Mouse (Mus musculus) forebrain, embryonic 14.5 days (tissue): Measurements from ENCODE around the gene Usp15. TPM values are rescaled to one million over a fixed set of nuclear protein-coding genes. Genes with fewer than 3 reads are reported as not detected.

Experiments used
- ATAC-seq: fragments of 200-750 bp; cut with Nextera tagmentation; 2 replicates; pipeline ENCODE4 v1.8.0; 2017; ENCODE audit warnings: mild to moderate bottlenecking, moderate library complexity
- DNase-seq: peaks from one replicate; pipeline ENCODE4 v3.0.0-alpha.2; 2015; ENCODE audit warnings: low spot score
- H3K27ac ChIP-seq: fragments of 300-500 bp; sonication (generic); 2 replicates; pipeline ENCODE4 v1.5.1; 2014; ENCODE audit warnings: low read depth, mild to moderate bottlenecking, control low read depth, low read length, moderate library complexity
- H3K27me3 ChIP-seq: fragments of 300-500 bp; sonication (generic); replicated peaks from 2 replicates; pipeline ENCODE4 v1.6.1; 2014; ENCODE audit warnings: low read length, control low read depth, mixed read lengths; ENCODE audit not compliant: control insufficient read depth, insufficient read depth
- H3K36me3 ChIP-seq: fragments of 300-500 bp; sonication (generic); 2 replicates; pipeline ENCODE4 v1.6.1; 2014; ENCODE audit warnings: low read length, control low read depth; ENCODE audit not compliant: control insufficient read depth, insufficient read depth
- H3K4me1 ChIP-seq: fragments of 300-500 bp; sonication (generic); 2 replicates; pipeline ENCODE4 v1.6.1; 2014; ENCODE audit warnings: antibody characterized with exemption, low read length, control low read depth; ENCODE audit not compliant: control insufficient read depth, insufficient read depth
- H3K4me2 ChIP-seq: fragments of 300-500 bp; sonication (generic); 2 replicates; pipeline ENCODE4 v1.6.1; 2014; ENCODE audit warnings: mild to moderate bottlenecking, control low read depth, low read length
- H3K4me3 ChIP-seq: fragments of 300-500 bp; sonication (generic); 2 replicates; pipeline ENCODE4 v1.5.1; 2014; ENCODE audit warnings: low read depth, low read length, control low read depth
- H3K9ac ChIP-seq: fragments of 300-500 bp; sonication (generic); 2 replicates; pipeline ENCODE4 v1.6.1; 2014; ENCODE audit warnings: mild to moderate bottlenecking, low read length, control low read depth, moderate library complexity
- H3K9me3 ChIP-seq: fragments of 300-500 bp; sonication (generic); replicated peaks from 2 replicates; pipeline ENCODE4 v1.6.1; 2016; ENCODE audit warnings: low read length, control low read depth, mixed read lengths; ENCODE audit not compliant: control insufficient read depth
- WGBS: fragments of 180-500 bp; shearing (Covaris S2); extraction: QIAGEN DNeasy Blood & Tissue Kit; methylation state at CpG from one replicate; pipeline ENCODE4 v1.1.7; 2014; 5-methylcytosine and 5-hydroxymethylcytosine counted together
- polyA plus RNA-seq: library from polyadenylated mRNA; unstranded; fragments of >200 nt; fragmentation: Nextera tagmentation; extraction: Ambion mirVana; gene quantifications from 2 replicates; pipeline ENCODE4 v1.2.1, GENCODE M21; 2014

Usp15 gene
- polyA plus RNA-seq, 1 experiment from 2014 or later = 63.9 TPM

DNA sequence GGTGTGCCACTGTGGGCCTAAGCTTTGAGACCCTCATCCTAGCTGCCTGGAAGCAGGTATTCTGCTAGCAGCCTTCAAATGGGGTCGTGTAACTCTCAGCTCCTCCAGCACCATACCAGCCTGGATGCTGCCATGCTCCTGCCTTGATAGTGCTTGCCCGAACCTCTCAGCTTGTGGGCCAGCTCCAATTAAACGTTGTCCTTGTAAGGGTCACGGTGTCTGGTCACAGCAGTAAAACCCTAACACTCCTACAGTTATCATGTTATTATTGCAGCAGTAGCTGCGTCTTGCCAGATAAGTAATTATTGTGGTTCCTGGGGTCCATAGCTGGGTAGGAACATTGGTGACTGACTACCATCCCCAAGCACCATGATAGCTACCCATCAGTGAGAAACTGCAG, 4.2 kb upstream of the Usp15 start:
- no peaks in the 10 kb centered on the region for H3K4me1 ChIP-seq
- H3K4me2 ChIP-seq = no peak overlapping the region
- no peak overlapping the region for H3K9ac ChIP-seq
- no peak overlapping the region for H3K4me3 ChIP-seq
- no peak overlapping the region for H3K27ac ChIP-seq
- ATAC-seq (no peak), DNase-seq (no peak)
- no peaks in the 10 kb centered on the region for H3K27me3 ChIP-seq
- H3K9me3 ChIP-seq = no peaks in the 10 kb centered on the region
- WGBS = 97% methylated on average over 5 of the region's 5 CpGs
- H3K36me3 ChIP-seq = no peaks in the 10 kb centered on the region

DNA sequence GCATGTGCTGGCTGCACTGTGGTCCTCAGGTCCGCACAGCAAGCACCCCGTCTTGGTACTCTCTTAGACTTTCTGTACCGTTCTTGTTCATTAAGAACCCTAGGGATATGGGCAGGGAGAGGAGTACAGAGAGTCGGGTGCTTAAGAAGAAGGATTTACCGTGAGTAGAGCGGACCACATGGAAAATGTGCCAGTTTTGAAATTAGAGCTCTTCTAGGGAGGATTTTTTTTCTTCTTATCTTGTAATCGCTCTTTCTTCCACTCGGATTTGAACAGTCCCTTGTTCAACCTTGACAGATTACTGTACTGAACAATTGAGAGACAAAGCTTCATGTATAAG, 3.5 kb upstream of the Usp15 start:
- no peaks in the 10 kb centered on the region for H3K9me3 ChIP-seq
- 93% methylated on average over 8 of the region's 8 CpGs for WGBS
- H3K4me1 ChIP-seq = peaks cover 3% of the 10 kb centered on the region
- H3K27me3 ChIP-seq = no peaks in the 10 kb centered on the region
- no peak overlapping the region for H3K27ac ChIP-seq
- ATAC-seq = no peak
- DNase-seq = no peak
- H3K9ac ChIP-seq = no peak overlapping the region
- H3K4me2 ChIP-seq = no peak overlapping the region
- no peak overlapping the region for H3K4me3 ChIP-seq
- H3K36me3 ChIP-seq = no peaks in the 10 kb centered on the region

DNA sequence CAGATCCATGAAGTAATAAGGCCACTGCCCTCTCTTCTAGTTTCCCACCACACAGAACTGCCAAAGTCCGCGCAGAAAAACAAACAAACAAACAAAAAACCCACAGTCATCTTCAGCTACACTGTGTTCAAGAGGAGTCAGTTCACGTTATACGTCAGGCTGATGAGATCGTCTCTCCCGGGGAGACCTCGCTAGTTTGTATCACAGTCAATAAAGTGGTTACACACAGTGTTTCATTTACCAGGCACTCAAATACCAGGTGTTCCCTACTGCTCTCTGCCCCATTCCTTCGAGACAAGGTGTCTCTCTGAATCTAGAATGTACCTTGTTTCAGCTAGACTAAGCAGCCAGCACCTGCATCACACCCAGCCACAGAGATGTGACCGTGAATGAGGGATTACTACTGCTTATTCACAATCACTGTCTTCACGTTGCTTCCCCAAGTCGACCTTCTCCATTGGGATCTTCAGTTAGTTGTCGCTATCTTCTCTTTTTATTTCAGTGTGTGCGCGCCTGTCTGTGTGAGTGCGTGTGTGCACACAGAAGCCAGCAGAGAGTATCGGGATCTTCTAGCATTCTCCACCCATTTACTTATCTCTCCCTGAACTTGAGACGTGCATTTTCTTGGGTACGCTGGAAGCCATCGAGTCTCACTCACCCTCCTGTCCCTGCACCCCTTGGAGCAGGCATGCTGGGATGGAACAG, 3.0 kb upstream of the Usp15 start:
- H3K9me3 ChIP-seq = no peaks in the 10 kb centered on the region
- DNase-seq (no peak), ATAC-seq (no peak)
- no peaks in the 10 kb centered on the region for H3K36me3 ChIP-seq
- no peaks in the 10 kb centered on the region for H3K27me3 ChIP-seq
- no peak overlapping the region for H3K9ac ChIP-seq
- 88% methylated on average over 19 of the region's 19 CpGs for WGBS
- H3K4me2 ChIP-seq = no peak overlapping the region
- H3K4me3 ChIP-seq = no peak overlapping the region
- H3K4me1 ChIP-seq = peaks cover 7% of the 10 kb centered on the region
- H3K27ac ChIP-seq = no peak overlapping the region

DNA sequence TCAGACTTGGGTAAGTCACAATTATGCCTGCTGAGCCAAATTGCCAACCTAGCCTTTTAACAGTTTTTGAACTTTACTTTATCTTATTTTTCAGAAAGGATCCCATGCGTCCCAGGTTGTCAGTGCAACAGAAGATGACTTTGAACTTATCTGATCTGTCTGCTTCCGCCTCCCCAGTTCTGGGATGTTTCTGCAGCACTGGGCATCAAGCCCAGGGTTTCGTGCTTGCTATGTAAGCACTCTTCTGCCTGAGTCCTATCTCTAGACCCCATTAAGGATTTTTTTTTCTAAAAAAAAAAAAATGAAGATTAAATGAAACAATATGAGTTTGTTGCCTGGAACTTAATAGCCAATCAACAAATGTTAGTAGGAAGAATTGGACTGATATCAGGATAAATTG, 2.3 kb upstream of the Usp15 start:
- DNase-seq = no peak
- no peak for ATAC-seq
- H3K9ac ChIP-seq = no peak overlapping the region
- 89% methylated on average over 3 of the region's 3 CpGs for WGBS
- H3K4me3 ChIP-seq = no peak overlapping the region
- no peaks in the 10 kb centered on the region for H3K9me3 ChIP-seq
- H3K36me3 ChIP-seq = no peaks in the 10 kb centered on the region
- H3K4me1 ChIP-seq = peaks cover 7% of the 10 kb centered on the region
- H3K27ac ChIP-seq = no peak overlapping the region
- H3K4me2 ChIP-seq = no peak overlapping the region
- no peaks in the 10 kb centered on the region for H3K27me3 ChIP-seq

DNA sequence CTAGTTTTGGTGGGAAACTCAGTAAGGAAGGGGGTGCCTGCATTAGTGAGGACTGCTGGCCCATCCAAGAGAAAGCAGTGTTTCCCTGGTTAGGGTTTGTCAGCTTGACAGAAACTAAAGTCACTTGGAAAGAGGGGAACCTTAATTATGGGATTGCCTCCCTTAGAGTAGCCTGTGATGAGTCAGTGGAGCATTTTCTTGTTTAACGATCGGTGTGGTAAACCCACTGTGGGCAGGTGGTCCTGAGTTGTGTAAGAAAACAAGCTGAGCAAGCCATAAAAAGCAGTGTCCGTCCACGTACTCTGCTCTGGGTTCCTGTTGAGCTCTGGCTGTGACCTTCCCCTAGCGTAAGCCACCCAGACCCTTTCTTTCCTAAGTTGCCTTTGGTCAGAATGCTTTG, 1.4 kb upstream of the Usp15 start:
- no peak for DNase-seq
- Histone ChIP-seq H3K9me3 (no peaks in the 10 kb centered on the region), H3K9ac (no peak overlapping the region), H3K4me3 (no peak overlapping the region), H3K27ac (no peak overlapping the region), H3K4me2 (no peak overlapping the region), H3K27me3 (no peaks in the 10 kb centered on the region), H3K36me3 (no peaks in the 10 kb centered on the region), H3K4me1 (peaks cover 7% of the 10 kb centered on the region)
- no peak for ATAC-seq
- 78% methylated on average over 5 of the region's 5 CpGs for WGBS

DNA sequence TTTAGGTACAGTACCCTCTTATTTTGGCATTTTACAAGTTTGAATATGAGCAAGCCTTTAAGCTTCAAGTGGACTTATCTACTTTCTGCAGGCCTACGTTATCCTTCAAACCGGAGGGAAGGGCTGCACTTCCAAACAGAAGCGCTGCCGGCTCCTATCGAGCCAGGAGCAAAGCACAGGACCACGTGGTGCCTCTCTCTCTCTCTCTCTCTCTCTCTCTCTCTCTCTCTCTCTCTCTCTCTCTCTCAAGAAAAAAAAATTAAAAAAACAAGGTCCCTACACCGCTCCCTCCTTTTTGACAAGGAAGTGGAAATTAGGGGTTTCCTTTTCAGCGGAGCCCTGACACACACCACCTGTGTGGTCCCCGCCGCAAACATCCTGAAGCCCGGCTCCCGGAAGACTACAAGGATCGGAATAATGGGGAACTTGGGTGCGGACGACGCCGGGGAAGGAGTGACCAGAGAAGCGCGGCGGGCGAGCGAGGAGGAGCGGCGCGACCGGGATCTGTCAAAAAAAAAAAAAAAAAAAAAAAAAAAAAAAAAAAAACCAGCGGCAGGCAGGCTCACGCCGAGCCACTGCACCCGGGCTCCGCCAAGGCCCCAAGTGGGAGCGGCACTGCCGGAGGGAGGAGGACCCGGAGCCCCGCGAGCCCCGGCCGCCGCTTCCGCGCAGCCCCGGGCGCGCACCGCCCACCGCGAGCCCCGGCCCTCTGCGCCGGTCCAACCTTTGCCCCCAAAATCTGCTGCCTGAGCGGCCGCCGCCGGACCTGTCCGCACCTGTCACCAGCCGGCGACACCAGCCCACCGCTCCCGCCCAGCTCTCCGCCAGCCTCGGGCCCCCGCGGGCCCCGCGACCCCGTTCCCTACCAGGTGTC, 597 bp downstream of the Usp15 start:
- Histone ChIP-seq H3K9ac (peak overlapping the region; percentile 89), H3K27me3 (no peaks in the 10 kb centered on the region), H3K27ac (peak overlapping the region; percentile 90), H3K36me3 (no peaks in the 10 kb centered on the region), H3K4me2 (peak overlapping the region; percentile 58), H3K9me3 (no peaks in the 10 kb centered on the region), H3K4me3 (peak overlapping the region; percentile 97), H3K4me1 (peaks cover 7% of the 10 kb centered on the region)
- WGBS = under 1% methylated on average over 47 of the region's 66 CpGs
- ATAC-seq = peak; percentile 76
- DNase-seq = peak; percentile 76

DNA sequence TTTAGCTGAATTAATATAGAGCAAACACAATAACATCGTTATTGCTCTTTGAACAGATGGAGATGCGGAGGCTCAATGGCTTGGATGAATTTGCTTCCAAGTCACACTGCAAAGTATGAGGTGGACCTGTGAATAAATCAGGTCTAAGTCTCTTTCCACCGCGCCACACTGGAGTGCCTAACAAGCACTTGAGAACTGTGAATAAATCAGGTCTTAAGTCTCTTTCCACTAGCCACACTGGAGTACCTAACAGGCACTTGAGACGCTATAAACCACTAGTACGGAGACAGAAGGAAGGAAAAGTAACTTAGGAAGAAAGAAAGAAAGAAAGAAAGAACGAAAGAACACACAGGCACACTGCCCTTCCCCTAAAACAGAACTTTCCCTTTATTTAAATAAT, 1.3 kb downstream of the Usp15 start:
- Histone ChIP-seq H3K9ac (peak overlapping the region; percentile 89), H3K27me3 (no peaks in the 10 kb centered on the region), H3K9me3 (no peaks in the 10 kb centered on the region), H3K36me3 (no peaks in the 10 kb centered on the region), H3K27ac (no peak overlapping the region), H3K4me1 (peaks cover 7% of the 10 kb centered on the region), H3K4me3 (peak overlapping the region; percentile 97), H3K4me2 (peak overlapping the region; percentile 58)
- 3% methylated on average over 7 of the region's 7 CpGs for WGBS
- DNase-seq (peak; percentile 36), ATAC-seq (no peak)

DNA sequence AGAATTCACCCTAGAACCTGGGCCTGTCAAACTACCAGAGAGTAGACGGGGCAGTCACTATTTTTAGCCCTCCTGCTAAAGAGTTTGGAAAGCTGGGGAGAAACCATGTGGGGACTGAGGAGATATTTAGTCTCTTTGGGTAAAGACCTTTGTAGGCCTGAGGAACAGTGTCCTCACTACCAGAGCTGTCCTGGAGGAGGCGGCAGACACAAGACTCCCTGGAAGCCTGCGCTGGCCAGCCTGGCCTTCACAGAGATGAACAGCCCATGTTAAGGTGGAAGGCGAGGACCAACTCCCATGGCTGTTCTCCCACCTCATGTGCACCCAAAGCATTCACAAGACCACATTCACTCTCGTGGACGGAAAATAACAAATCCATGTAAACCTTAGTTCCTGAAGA, 5.8 kb downstream of the Usp15 start:
- no peak for ATAC-seq
- no peak overlapping the region for H3K4me3 ChIP-seq
- H3K9me3 ChIP-seq = no peaks in the 10 kb centered on the region
- H3K36me3 ChIP-seq = no peaks in the 10 kb centered on the region
- no peak overlapping the region for H3K9ac ChIP-seq
- H3K4me2 ChIP-seq = no peak overlapping the region
- H3K4me1 ChIP-seq = peaks cover 7% of the 10 kb centered on the region
- no peaks in the 10 kb centered on the region for H3K27me3 ChIP-seq
- H3K27ac ChIP-seq = no peak overlapping the region
- DNase-seq = no peak
- WGBS = 82% methylated on average over 6 of the region's 6 CpGs

DNA sequence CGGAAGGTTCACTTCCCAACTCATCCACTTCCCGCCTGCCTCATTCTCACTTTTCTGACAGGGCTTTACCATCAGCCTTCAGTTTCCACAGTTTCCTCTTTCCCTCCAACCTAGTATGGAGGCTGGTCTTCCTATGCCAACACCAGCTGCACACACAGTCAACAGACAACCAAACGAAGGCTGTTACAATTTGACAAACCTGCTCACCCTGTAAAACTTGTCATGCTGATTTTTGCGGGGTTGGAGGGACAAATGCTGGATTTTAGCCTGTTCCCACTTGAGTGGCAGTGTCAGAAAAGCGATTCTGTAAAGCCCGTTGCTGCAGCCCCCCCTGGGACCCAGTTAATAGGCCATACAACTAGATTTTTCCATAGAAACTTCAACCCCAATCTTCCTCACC, 9.5 kb downstream of the Usp15 start:
- no peak overlapping the region for H3K4me2 ChIP-seq
- no peak overlapping the region for H3K9ac ChIP-seq
- no peak overlapping the region for H3K4me3 ChIP-seq
- no peak overlapping the region for H3K27ac ChIP-seq
- 81% methylated on average over 6 of the region's 6 CpGs for WGBS
- H3K36me3 ChIP-seq = no peaks in the 10 kb centered on the region
- H3K4me1 ChIP-seq = no peaks in the 10 kb centered on the region
- DNase-seq (no peak), ATAC-seq (no peak)
- H3K27me3 ChIP-seq = no peaks in the 10 kb centered on the region
- H3K9me3 ChIP-seq = no peaks in the 10 kb centered on the region
